Mouse (Mus musculus) neural tube, embryonic 15.5 days (tissue): Measurements from ENCODE around the gene Tgfbi. TPM values are rescaled to one million over a fixed set of nuclear protein-coding genes. Genes with fewer than 3 reads are reported as not detected.

ENCODE experiments used
- ATAC-seq: fragments of 200-750 bp; cut with Nextera tagmentation; 2 replicates; pipeline ENCODE4 v1.8.0; 2017; ENCODE audit warnings: mild to moderate bottlenecking, moderate TSS enrichment, moderate library complexity; ENCODE audit not compliant: low FRiP score
- H3K27ac ChIP-seq: fragments of 300-500 bp; sonication (generic); replicated peaks from 2 replicates; pipeline ENCODE4 v1.5.1; 2015; ENCODE audit warnings: mild to moderate bottlenecking, inconsistent platforms
- H3K27me3 ChIP-seq: fragments of 300-500 bp; sonication (generic); replicated peaks from 2 replicates; pipeline ENCODE4 v1.6.1; 2015; ENCODE audit warnings: inconsistent platforms
- H3K36me3 ChIP-seq: fragments of 300-500 bp; sonication (generic); 2 replicates; pipeline ENCODE4 v1.6.1; 2015; ENCODE audit warnings: inconsistent platforms
- H3K4me1 ChIP-seq: fragments of 300-500 bp; sonication (generic); 2 replicates; pipeline ENCODE4 v1.6.1; 2015; ENCODE audit warnings: inconsistent platforms
- H3K4me2 ChIP-seq: fragments of 300-500 bp; sonication (generic); 2 replicates; pipeline ENCODE4 v1.6.1; 2015; ENCODE audit warnings: inconsistent platforms, mild to moderate bottlenecking, moderate library complexity
- H3K4me3 ChIP-seq: fragments of 300-500 bp; sonication (generic); replicated peaks from 2 replicates; pipeline ENCODE4 v1.5.1; 2015; ENCODE audit warnings: mild to moderate bottlenecking, inconsistent platforms
- H3K9ac ChIP-seq: fragments of 300-500 bp; sonication (generic); replicated peaks from 2 replicates; pipeline ENCODE4 v1.6.1; 2015; ENCODE audit warnings: mild to moderate bottlenecking, inconsistent platforms
- H3K9me3 ChIP-seq: fragments of 300-500 bp; sonication (generic); replicated peaks from 2 replicates; pipeline ENCODE4 v1.6.1; 2016; ENCODE audit warnings: inconsistent platforms
- WGBS: fragments of 180-500 bp; shearing (Covaris S2); methylation state at CpG from one replicate; pipeline ENCODE4 v1.1.7; 2015; ENCODE audit warnings: mixed read lengths; 5-methylcytosine and 5-hydroxymethylcytosine counted together
- polyA plus RNA-seq: library from polyadenylated mRNA; unstranded; fragments of >200 nt; fragmentation: Nextera tagmentation; extraction: Ambion mirVana; gene quantifications from 2 replicates; pipeline ENCODE4 v1.2.1, GENCODE M21; 2015

The Tgfbi gene
- polyA plus RNA-seq, 1 experiment from 2014 or later, result 7.7 TPM

GRCm38 (mm10) chr13:56677731-56678130, 68.4 kb downstream of the Tgfbi start:
- Histone ChIP-seq H3K4me3 (no peak overlapping the region), H3K27me3 (no peaks in the 10 kb centered on the region), H3K9ac (no peak overlapping the region), H3K4me2 (no peak overlapping the region), H3K27ac (peak overlapping the region; percentile 7; the same call in 1 of the 2 replicates), H3K4me1 (peaks cover 7% of the 10 kb centered on the region; the same call in 1 of the 2 replicates), H3K36me3 (no peaks in the 10 kb centered on the region), H3K9me3 (no peaks in the 10 kb centered on the region)
- no peak for ATAC-seq
- 71% methylated on average over 4 of the region's 4 CpGs for whole genome bisulfite sequencing

- Histone ChIP-seq H3K27me3 (no peaks in the 10 kb centered on the region), H3K4me1 (peaks cover 9% of the 10 kb centered on the region), H3K9me3 (no peaks in the 10 kb centered on the region), H3K4me3 (no peak overlapping the region), H3K36me3 (no peaks in the 10 kb centered on the region), H3K27ac (peak overlapping the region; percentile 7; the same call in 1 of the 2 replicates), H3K4me2 (no peak overlapping the region), H3K9ac (no peak overlapping the region)
- WGBS, result 37% methylated on average over 10 of the region's 10 CpGs
- peak; percentile 63; the same call in 1 of the 2 replicates for ATAC-seq
Observed at GRCm38 (mm10) chr13:56678188-56678787, 69.0 kb downstream of the Tgfbi start.

- ATAC-seq, result no peak
- H3K9ac ChIP-seq, result no peak overlapping the region
- WGBS, result 74% methylated on average over 10 of the region's 10 CpGs
- H3K36me3 ChIP-seq, result no peaks in the 10 kb centered on the region
- no peaks in the 10 kb centered on the region for H3K9me3 ChIP-seq
- peaks cover 14% of the 10 kb centered on the region for H3K4me1 ChIP-seq
- H3K27ac ChIP-seq, result peak overlapping the region; percentile 7; the same call in 1 of the 2 replicates
- no peak overlapping the region for H3K4me3 ChIP-seq
- no peaks in the 10 kb centered on the region for H3K27me3 ChIP-seq
- H3K4me2 ChIP-seq, result no peak overlapping the region
Observed at GRCm38 (mm10) chr13:56678826-56679504, 69.6 kb downstream of the Tgfbi start.

- 86% methylated on average over 4 of the region's 4 CpGs for WGBS
- Histone ChIP-seq H3K27me3 (no peaks in the 10 kb centered on the region), H3K4me3 (no peak overlapping the region), H3K9me3 (no peaks in the 10 kb centered on the region), H3K9ac (no peak overlapping the region), H3K4me1 (peaks cover 14% of the 10 kb centered on the region), H3K36me3 (no peaks in the 10 kb centered on the region), H3K27ac (no peak overlapping the region; the same call in 1 of the 2 replicates), H3K4me2 (no peak overlapping the region)
- ATAC-seq, result no peak
Observed at GRCm38 (mm10) chr13:56681924-56682323, 72.6 kb downstream of the Tgfbi start.

GRCm38 (mm10) chr13:56682326-56682725, 73.0 kb downstream of the Tgfbi start:
- Histone ChIP-seq H3K36me3 (no peaks in the 10 kb centered on the region), H3K27ac (no peak overlapping the region), H3K4me3 (no peak overlapping the region), H3K27me3 (no peaks in the 10 kb centered on the region), H3K9ac (no peak overlapping the region), H3K9me3 (no peaks in the 10 kb centered on the region), H3K4me2 (no peak overlapping the region), H3K4me1 (peaks cover 14% of the 10 kb centered on the region)
- WGBS, result 86% methylated on average over 17 of the region's 17 CpGs
- ATAC-seq, result no peak

- peak; percentile 63; the same call in 1 of the 2 replicates for ATAC-seq
- H3K9me3 ChIP-seq, result no peaks in the 10 kb centered on the region
- no peaks in the 10 kb centered on the region for H3K36me3 ChIP-seq
- peaks cover 14% of the 10 kb centered on the region for H3K4me1 ChIP-seq
- no peaks in the 10 kb centered on the region for H3K27me3 ChIP-seq
- no peak overlapping the region for H3K4me3 ChIP-seq
- H3K9ac ChIP-seq, result no peak overlapping the region
- no peak overlapping the region for H3K27ac ChIP-seq
- no peak overlapping the region for H3K4me2 ChIP-seq
- 74% methylated on average over 7 of the region's 7 CpGs for WGBS
Observed at GRCm38 (mm10) chr13:56683306-56683705, 74.0 kb downstream of the Tgfbi start.

Other genes with a start within 250 kb of the Tgfbi start
- gene Gm3045, start 182.9 kb upstream of the Tgfbi start, polyA plus RNA-seq, result not detected in 2 replicates
- gene Slc25a48, start 171.2 kb upstream of the Tgfbi start, polyA plus RNA-seq, result 0.05 and 0.06 TPM in 2 replicates
- gene Il9, start 127.3 kb upstream of the Tgfbi start, polyA plus RNA-seq, result not detected in 2 replicates
- 3.0 and 4.4 TPM in 2 replicates for gene Fbxl21, start 87.1 kb upstream of the Tgfbi start, polyA plus RNA-seq
- gene Lect2, start 61.0 kb upstream of the Tgfbi start, polyA plus RNA-seq, result 0.37 TPM in 1 of 2 replicates, not detected in the other
- 16.3 and 19.0 TPM in 2 replicates for gene Smad5, start 93.5 kb downstream of the Tgfbi start, polyA plus RNA-seq
- 2.1 and 2.7 TPM in 2 replicates for gene Gm45623, start 144.3 kb downstream of the Tgfbi start, polyA plus RNA-seq